Mouse (Mus musculus): ENCODE results near the gene Nab2.

DNA sequence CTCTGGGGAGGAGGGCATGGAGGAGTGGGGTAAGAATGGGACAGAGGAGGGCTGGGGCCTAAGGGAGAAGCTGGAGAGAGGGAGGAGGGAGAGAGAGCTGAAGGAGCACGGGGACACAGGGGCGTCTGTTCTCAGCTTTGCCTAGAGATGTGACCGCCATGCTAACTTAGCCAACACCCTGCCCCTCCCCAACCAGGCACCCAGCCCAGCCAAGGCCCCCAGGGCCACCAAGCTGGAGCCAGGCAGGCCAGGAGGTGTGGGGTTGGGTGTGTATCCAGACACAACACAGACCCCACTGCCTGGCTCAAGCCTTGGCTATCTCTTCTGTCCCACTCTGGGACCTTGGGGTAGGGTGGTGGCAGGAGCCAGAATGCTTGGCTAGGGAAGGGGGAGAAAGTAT is 52.8 kb downstream of the Nab2 start:
- TF ChIP-seq EP300 (IDR thresholded peaks at IDR 0.05; ENCODE audit: low read depth) (no peak), CTCF (IDR thresholded peaks at IDR 0.05; ENCODE audit: low read depth) (no peak)

All from liver, embryonic 14.5 days (tissue).